Mouse (Mus musculus): Measurements from ENCODE around the gene Tfap2b. TPM values are rescaled to one million over a fixed set of nuclear protein-coding genes. Genes with fewer than 3 reads are reported as not detected.

Tfap2b gene
- total RNA-seq, 2 experiments from 2014 or later, result not detected

- ATAC-seq (replicated peaks; ENCODE audit: low FRiP score, poor library complexity, severe bottlenecking), result no peak
These were observed 22.9 kb downstream of the Tfap2b start for GRCm38 (mm10) chr1:19231574-19232080.

GRCm38 (mm10) chr1:19232743-19233142, 24.0 kb downstream of the Tfap2b start:
- no peak for ATAC-seq (replicated peaks; ENCODE audit: low FRiP score, poor library complexity, severe bottlenecking)

- ATAC-seq (replicated peaks; ENCODE audit: low FRiP score, poor library complexity, severe bottlenecking), result no peak
These were observed 25.1 kb downstream of the Tfap2b start for GRCm38 (mm10) chr1:19233857-19234256.

- no peak for ATAC-seq (replicated peaks; ENCODE audit: low FRiP score, poor library complexity, severe bottlenecking)
These were observed 25.9 kb downstream of the Tfap2b start for GRCm38 (mm10) chr1:19234432-19235205.

- no peak for ATAC-seq (replicated peaks; ENCODE audit: low FRiP score, poor library complexity, severe bottlenecking)
These were observed 27.3 kb downstream of the Tfap2b start for GRCm38 (mm10) chr1:19236051-19236450.

GRCm38 (mm10) chr1:19236591-19236990, 27.9 kb downstream of the Tfap2b start:
- no peak for ATAC-seq (replicated peaks; ENCODE audit: low FRiP score, poor library complexity, severe bottlenecking)

GRCm38 (mm10) chr1:19237061-19237460, 28.3 kb downstream of the Tfap2b start:
- ATAC-seq (replicated peaks; ENCODE audit: low FRiP score, poor library complexity, severe bottlenecking), result no peak

- ATAC-seq (replicated peaks; ENCODE audit: low FRiP score, poor library complexity, severe bottlenecking), result no peak
These were observed 29.2 kb downstream of the Tfap2b start for GRCm38 (mm10) chr1:19237721-19238410.

GRCm38 (mm10) chr1:19240054-19240453, 31.3 kb downstream of the Tfap2b start:
- ATAC-seq (replicated peaks; ENCODE audit: low FRiP score, poor library complexity, severe bottlenecking), result no peak

GRCm38 (mm10) chr1:19241316-19241715, 32.6 kb downstream of the Tfap2b start:
- ATAC-seq (replicated peaks; ENCODE audit: low FRiP score, poor library complexity, severe bottlenecking), result no peak

- no peak for ATAC-seq (replicated peaks; ENCODE audit: low FRiP score, poor library complexity, severe bottlenecking)
These were observed 33.3 kb downstream of the Tfap2b start for GRCm38 (mm10) chr1:19242021-19242420.

GRCm38 (mm10) chr1:19245032-19245431, 36.3 kb downstream of the Tfap2b start:
- ATAC-seq (replicated peaks; ENCODE audit: low FRiP score, poor library complexity, severe bottlenecking), result no peak

- ATAC-seq (replicated peaks; ENCODE audit: low FRiP score, poor library complexity, severe bottlenecking), result no peak
These were observed 42.6 kb downstream of the Tfap2b start for GRCm38 (mm10) chr1:19251286-19251685.

GRCm38 (mm10) chr1:19269596-19269995, 60.9 kb downstream of the Tfap2b start:
- no peak for ATAC-seq (replicated peaks; ENCODE audit: low FRiP score, poor library complexity, severe bottlenecking)

Other genes with a start within 250 kb of the Tfap2b start
- not detected in 2 replicates for gene Tfap2d, start 105.9 kb upstream of the Tfap2b start, total RNA-seq (2015; ENCODE audit: low replicate concordance)
- not detected in 2 replicates for gene Tfap2d, start 105.9 kb upstream of the Tfap2b start, total RNA-seq (2017; ENCODE audit: low replicate concordance)

Measured in erythroblast, adult 5-6 weeks (primary cell).